Mouse (Mus musculus) urinary bladder, adult 2 months (tissue): ENCODE results near the gene Bclaf1. TPM values are rescaled to one million over a fixed set of nuclear protein-coding genes. Genes with fewer than 3 reads are reported as not detected.
A peak's percentile ranks its signal among the peaks of the same experiment; 100 is the strongest.

Experiments used
- DNase-seq: peaks from one replicate; pipeline ENCODE4 v3.0.0; 2022; ENCODE audit warnings: low spot score
- polyA plus RNA-seq: library from polyadenylated mRNA; depleted of rRNA; stranded (reverse); fragments of >200 nt; gene quantifications from 2 replicates; pipeline ENCODE4 v1.2.3, GENCODE M21; 2012; rRNA removed

The Bclaf1 gene
- 60.3 and 62.7 TPM in 2 replicates for polyA plus RNA-seq

DNA sequence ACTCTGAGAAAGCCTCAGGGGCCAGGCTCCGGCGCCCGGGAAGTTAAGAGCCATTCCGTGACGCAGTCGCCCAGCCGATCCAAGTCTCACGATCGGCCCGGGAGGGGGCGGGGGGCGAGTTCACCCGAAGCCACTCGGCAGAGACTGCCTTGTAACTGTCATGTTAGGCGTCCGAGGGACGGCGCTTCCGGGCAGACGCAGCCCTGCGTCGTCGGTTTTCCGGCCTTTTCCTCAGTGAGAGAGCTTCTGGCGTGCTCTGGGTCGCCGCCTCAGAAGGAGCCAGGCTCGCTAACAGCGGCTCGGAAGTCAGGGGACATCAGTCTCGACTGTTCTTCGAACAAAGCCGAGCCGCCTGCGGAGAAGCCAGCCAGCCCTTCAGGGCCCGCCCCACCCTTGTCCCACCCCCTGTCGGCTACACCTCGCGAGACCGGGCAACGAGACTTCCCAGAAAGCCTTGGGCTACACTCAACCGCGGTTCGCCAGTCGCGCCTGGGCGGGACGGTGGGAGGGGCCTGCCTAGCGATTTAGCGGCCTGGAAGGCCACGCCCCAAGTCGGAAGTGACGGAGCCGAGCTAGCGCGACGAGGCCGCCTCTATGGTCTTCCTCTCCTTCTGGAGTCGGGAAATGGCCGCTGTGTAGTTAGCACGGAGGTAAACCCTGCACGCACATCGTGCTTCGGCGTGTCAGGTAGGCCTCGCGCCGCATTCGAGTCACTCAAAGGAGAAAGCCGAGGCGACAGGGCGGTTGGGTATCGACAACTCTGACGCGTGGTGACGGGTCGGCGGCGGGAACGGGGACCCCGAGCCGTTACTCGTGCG, at the start of gene Bclaf1:
Gene Bclaf1, plus strand, starts transcription at position 552 of the 818 bp plus-strand sequence.
- peak; percentile 99 for DNase-seq

- DNase-seq, result no peak
Observed at GRCm38 (mm10) chr10:20262896-20263295, 49.4 kb upstream of the Bclaf1 start.

DNA sequence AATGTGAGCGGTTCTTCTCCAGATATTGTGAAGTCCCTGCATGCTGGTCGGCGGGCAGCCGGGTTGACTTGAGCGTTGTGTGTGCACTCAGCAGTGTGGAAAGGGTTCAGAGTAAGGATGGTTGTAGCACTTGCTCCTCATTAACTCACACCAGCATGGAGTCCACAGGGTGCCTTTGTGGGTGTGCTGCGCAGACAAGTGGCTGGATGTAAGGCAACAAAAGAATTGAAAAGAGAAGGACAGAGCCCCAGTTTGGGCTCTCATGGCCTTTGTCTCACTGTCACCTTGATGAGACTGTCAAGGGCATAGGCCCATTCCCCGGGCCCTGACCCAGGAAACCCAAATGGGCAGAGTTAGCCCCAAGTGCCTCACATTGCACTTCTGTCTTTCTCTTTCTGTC, 47.8 kb upstream of the Bclaf1 start:
- no peak for DNase-seq

- DNase-seq, result no peak
Observed at GRCm38 (mm10) chr10:20267032-20267431, 45.2 kb upstream of the Bclaf1 start.

- no peak for DNase-seq
Observed at GRCm38 (mm10) chr10:20268945-20269344, 43.3 kb upstream of the Bclaf1 start.

DNA sequence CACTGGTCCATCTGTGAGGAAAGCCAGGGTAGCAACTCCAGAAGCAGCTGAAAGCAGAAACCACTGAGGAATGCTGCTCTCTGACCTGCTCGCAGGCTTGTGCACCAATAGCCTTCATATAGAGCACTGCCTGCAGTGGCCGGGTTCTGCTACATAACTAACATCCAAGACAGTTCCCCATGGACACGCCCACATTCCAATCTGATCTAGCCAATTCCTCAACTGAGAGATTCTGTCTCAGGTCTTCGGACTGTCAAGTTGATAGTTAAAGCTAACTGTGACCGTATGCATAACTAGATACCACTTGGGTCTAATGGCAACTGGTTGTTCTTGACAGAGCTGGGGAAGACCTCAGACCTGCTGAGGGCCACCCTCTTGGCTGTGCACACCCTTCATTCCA, 39.9 kb upstream of the Bclaf1 start:
- DNase-seq, result no peak

DNA sequence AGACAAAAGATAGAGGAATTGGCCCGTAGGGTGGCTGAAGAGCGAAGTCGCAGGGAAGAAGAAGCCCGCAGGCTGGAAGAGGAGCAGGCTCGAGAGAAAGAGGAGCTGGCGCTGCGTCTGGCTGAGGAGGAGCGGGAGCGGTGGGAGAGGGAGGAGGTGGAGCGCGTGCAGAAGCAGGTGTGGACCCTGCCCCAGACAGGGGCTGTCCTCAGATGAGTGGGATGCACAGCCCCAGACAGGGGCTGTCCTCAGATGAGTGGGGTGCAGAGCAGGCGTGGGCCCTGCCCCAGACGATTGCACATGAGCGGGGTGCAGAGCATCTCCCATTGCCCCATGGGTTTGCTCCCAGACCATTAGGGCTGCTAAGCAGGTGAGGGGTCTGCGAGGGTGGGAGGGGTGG, 39.0 kb upstream of the Bclaf1 start:
- DNase-seq, result no peak

GRCm38 (mm10) chr10:20274022-20274421, 38.2 kb upstream of the Bclaf1 start:
- DNase-seq, result no peak

- no peak for DNase-seq
Observed at GRCm38 (mm10) chr10:20281456-20281855, 30.8 kb upstream of the Bclaf1 start.

GRCm38 (mm10) chr10:20285289-20285975, 26.8 kb upstream of the Bclaf1 start:
- no peak for DNase-seq

- DNase-seq, result no peak
Observed at GRCm38 (mm10) chr10:20285994-20286836, 26.1 kb upstream of the Bclaf1 start.

GRCm38 (mm10) chr10:20287369-20287768, 24.9 kb upstream of the Bclaf1 start:
- DNase-seq, result no peak

DNA sequence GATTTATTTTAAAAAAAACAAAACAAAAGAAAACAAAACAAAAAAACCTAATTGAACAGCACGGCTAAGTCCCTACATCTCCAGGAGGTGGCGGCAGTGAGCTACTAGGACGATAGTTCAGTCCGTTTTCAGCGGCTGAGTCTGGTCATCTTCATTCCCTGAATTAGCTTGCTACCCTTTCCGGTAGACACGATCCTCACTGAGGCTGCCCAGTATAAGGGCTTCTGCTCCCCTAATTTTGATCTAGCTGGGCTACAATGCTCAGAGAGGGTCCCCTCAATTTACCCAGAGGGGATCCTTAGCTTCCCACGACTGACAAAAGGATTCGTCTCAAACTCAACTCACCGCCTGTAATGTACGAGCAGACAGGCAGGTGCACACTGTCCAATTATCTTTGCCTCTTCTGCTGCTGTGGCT, 21.8 kb upstream of the Bclaf1 start:
- peak; percentile 59 for DNase-seq

- no peak for DNase-seq
Observed at GRCm38 (mm10) chr10:20295961-20296360, 16.3 kb upstream of the Bclaf1 start.

DNA sequence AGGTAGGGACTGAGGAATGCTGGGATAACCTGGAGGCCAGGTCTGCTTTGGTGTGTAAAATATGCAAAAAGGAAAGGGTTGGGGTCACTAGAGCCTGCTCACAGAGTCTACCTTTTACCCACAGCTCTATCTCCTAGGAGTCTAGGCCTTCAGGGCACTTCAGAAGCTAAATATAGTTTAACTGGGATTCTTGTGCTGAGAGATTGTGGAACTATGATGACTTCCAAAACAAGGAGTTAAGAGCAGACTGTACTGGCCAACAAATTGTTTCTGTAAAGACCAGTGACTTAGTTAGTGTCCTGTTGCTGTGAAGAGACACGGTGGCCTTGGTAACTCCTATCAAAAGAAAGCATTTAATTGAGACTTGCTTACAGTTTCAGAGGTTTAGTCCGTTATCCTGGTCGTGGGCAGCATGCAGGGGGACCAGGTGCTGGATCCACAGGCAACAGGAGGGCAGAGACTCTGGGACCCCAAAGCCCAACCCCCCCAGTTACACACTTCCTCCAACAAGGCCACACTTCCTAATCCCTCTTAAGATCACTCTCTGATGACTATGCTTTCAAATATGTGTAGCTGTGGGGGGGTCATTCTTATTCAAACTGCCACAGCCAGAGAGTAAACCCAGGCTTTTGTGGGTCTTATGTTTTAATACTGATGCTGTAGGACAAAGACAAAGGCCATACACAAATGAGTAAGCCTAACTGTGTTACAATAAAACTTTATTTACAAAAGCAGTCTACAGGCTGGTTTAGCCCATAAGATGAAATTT, 13.9 kb upstream of the Bclaf1 start:
- no peak for DNase-seq

- no peak for DNase-seq
Observed at GRCm38 (mm10) chr10:20299114-20299513, 13.2 kb upstream of the Bclaf1 start.

GRCm38 (mm10) chr10:20310969-20311769, 1.1 kb upstream of the Bclaf1 start:
- no peak for DNase-seq

- peak; percentile 86 for DNase-seq
Observed at GRCm38 (mm10) chr10:20312736-20313301, 550 bp downstream of the Bclaf1 start.

- DNase-seq, result no peak
Observed at GRCm38 (mm10) chr10:20313447-20313846, 1.2 kb downstream of the Bclaf1 start.

DNA sequence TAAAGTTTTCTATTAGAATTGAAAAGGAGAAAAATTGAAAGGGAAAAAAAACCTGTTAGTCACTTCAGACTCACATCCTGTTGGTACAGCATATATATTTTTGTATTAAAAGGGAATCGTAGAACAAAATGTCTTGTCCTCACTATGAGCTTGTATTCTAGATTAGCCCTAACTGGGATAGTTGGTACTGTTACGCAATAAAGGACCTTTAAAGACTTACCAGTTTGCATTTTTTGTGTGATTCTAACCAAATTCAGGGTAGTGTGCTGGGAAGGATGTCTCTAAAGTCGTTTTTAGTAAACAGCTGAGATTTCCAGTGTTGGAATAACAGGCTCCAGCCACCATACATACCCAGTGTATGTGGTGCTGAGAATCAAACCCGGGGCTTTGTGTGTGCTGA, 1.7 kb downstream of the Bclaf1 start:
- no peak for DNase-seq
